Mouse (Mus musculus) v-Abl transformed pro-B cells (cell line): ENCODE measurements around the gene Pde9a.

ENCODE experiments used
- in situ Hi-C, 2 experiments: fragments of 400-800 bp; cut with MboI; formaldehyde crosslinking; loops; one replicate each; pipeline ENCODE4 v1.15.1; 2025; ENCODE audit not compliant: unreplicated experiment in 2 of 2

Pde9a gene

DNA sequence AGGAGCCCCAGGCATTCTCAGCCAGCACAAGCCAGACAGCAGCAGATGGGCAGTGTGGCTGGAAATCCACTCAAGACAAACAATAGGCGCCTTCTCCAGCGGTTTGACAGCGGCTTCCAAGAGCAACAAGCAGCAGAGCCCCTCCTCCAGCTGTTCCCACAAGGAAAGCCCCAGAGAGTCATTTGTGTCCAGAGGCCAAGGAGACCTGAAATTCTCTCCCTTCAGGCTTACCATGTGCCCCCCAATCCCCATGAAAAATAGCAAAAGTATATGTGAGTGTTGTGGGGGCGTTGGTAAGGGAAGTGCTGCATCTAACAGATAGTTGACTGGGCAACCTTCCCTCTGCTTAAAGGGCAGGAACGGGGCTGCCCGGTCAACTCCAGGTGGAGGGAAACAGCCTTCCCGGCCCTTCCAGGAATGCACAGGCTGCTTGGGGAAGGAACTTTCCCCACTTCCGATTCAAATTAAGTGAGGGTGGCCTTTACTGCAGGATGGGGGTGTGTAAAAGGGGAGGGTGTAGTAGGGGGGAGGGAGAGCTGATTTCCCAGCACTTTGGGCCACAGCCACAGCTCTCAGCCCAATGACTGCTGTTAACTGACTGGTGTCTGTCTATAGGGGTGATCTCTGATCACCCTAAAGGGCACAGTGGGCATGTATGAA is 912 bp upstream of the Pde9a start:
- in situ Hi-C loops, result no loop called here

GRCm38 (mm10) chr17:31386766-31387275 is 811 bp downstream of the Pde9a start:
- in situ Hi-C loops, result no loop called here

DNA sequence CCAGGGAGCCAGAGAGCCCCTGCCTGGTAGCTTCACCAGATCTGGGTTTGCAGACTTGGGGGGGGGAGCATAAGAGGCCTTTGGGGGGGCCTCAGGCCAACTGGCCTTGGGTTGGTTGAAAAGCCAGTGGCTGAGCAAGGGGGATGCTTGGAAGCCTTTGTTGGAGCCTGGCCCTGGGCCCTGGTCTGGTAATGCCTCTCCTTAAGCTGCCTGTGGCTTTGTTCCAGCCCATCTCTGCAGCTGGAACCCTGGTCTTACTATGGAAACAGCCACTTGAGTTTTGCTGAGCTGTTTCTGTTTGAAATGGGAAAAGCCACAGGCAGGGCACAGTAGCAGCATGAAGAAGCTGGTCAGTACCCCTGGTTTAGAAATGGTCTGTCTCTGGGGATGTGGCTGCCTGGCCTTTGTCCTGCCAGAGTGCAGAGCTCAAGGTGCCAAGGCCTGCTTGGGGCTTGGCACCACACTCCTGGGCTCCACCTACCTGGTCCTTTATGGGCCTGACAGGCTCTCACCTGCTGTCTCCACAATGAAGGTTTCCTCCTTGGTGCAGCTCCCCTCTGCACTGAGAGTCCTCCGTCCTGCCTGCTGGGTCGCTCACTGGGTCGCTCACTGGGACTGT is 3.5 kb downstream of the Pde9a start:
- in situ Hi-C loops, result no loop called here

GRCm38 (mm10) chr17:31391462-31391861 is 5.5 kb downstream of the Pde9a start:
- in situ Hi-C loops, result no loop called here

DNA sequence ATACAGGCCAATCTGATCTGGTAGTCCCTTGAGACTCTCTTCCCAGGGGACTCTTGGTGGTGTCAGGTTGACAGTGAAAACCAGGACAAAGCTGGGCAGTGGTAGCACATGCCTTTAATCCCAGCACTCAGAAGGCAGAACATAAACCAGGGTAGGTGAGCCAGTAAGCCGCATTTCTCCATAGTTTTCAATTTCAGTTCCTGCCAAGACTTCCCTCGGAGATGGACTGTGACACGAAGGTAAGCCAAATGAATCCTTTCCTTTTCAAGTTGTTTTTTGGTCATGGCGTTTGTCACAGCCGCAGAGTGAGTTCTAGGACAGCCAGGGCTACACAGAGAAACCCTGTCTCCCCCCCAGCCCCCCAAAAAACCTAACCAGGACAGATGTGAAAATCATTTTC is 6.0 kb downstream of the Pde9a start:
- in situ Hi-C loops, result no loop called here

DNA sequence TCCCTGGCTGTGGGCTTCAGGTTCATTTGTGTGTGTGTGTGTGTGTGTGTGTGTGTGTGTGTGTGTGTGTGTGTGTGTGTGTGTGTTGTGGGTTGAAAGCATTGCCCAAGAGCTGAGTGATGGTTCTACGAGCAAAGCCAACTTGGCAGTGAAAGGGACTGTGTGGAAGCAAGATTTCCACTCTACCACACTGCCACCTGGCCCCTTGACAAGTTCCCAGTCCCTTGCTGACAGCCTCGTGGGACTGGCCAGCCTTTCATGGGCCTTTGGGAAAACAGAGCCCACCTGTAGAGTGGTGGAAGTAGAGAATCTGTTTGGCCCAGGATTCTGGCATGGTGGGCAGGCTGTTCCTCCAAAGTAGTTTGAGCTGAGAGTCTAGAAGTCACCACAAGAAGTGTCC is 7.8 kb downstream of the Pde9a start:
- in situ Hi-C loops, result no loop called here

DNA sequence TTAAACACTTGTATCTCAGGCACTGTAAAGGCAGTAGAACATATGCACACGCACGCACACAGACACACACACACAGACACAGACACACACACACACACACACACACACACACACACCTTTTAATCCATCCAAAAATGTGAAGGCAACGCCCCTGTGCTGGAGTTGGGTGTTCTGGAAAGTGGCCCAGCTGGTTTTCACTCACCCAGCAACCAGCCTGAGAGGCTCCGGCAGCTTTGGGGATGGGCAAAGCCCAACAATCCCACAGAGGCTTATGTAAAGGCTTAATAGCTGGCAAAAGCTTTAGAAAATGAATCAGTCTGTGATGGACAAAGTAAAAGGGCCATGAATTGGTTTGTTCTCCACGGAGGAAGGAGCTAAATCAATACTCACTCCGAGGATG is 14.3 kb downstream of the Pde9a start:
- in situ Hi-C loops, result no loop called here

GRCm38 (mm10) chr17:31401160-31401559 is 15.2 kb downstream of the Pde9a start:
- in situ Hi-C loops, result no loop called here

GRCm38 (mm10) chr17:31402713-31403112 is 16.7 kb downstream of the Pde9a start:
- in situ Hi-C loops, result no loop called here

- in situ Hi-C loops, result no loop called here
Measured at GRCm38 (mm10) chr17:31405694-31406227, 19.8 kb downstream of the Pde9a start.

DNA sequence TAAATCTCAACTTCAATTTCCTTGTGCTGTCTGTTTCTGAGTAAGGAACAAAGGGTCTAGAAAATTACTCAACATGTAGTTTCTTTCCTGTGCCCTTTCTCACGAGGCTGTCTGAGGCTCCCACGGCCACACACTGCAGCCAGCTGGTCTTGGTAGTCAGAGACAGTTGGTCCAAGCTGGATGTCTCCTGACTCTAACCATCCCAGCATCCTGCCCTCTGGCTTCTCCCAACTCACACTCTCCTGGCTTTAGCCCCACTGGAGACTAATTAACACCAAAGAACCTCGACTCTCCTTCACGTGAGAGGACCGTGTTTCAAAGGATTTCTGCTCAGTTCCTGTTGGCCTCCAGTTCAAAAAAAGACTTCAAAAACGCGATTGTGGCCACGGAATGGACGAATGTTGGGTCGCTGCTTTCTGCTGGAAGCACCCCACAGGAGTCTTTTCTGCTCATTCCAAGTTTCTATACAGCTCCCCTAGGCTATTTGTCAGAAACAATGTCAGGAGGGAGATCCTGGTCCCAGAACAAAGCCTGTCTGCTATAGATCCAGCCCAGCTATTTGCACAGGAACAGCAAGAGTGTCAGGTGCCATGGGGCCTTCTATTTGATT is 23.8 kb downstream of the Pde9a start:
- in situ Hi-C loops, result no loop called here

DNA sequence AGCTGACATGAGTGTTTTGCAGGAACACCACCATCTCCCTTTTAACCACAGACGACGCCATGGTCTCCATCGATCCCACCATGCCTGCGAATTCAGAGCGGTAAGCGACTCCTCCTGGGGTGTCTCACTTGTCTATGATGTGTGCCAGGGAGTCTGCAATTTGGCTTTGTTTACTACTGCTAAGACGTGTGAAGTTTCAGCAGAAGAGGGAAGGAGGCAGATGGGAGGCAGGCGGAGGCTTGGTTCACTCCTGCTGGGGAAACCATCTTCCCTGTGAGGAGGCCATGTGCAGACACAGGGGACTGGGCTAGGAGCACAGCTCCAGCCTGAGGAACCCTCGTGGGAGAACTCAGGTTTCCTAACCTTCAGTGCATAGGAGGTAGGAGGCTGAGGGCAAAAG is 29.2 kb downstream of the Pde9a start:
- in situ Hi-C loops, result no loop called here

DNA sequence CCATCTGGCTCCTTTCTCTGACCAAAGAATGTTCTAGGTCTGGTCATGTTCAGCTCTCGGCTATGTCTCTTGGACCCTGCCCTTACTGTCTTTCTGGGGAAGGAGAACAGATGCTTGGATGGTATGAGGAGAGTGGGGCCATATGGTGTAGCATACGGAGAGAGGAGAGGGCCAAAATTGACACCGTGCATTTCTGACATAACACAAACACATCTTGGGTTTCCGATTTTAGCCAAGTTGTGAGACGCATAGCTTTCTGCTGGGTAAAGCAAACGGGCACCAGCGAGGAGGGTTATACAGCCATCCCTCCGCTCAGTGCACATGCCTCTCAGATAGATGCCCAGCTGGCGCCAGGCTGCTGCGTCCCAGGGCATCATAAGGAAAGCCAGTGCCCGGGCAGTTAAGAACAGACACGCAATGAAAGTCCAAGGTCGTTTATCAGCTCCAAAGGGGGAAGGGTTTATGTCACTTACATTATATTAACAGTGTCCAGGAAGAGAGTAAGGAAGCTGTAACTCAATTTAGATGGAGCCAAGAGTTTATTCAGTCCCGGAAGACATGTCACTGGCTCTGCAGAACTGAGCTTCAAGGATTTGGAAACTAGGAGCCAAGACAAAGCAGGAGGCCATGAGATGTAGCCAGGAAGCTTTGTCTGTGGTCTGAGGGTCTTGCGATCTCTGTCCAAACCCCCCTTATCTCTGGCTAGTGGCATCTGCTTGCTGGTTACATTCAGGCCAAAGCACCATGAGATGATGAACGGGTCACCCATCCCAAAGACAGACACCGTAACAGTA is 33.0 kb downstream of the Pde9a start:
- in situ Hi-C loops, result no loop called here

- in situ Hi-C loops, result no loop called here
Measured at GRCm38 (mm10) chr17:31419598-31419950, 33.6 kb downstream of the Pde9a start.

DNA sequence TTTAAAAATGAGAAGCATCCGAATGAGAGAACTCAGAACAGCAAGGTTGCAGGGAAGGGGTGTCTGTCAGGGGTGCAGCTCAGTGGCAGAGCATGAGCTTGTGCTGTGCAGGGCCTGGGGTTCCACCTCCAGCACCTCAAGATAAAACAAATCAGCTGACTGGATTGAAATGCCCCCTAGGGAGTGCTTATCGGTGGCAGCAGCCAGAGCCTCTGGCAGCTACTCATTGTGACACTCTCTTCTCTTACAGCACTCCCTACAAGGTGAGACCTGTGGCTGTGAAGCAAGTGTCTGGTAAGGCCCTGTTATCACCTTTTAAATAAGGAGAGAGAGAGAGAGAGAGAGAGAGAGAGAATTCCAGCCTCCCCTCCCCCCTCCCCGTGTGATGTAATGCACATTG is 34.0 kb downstream of the Pde9a start:
- in situ Hi-C loops, result no loop called here

DNA sequence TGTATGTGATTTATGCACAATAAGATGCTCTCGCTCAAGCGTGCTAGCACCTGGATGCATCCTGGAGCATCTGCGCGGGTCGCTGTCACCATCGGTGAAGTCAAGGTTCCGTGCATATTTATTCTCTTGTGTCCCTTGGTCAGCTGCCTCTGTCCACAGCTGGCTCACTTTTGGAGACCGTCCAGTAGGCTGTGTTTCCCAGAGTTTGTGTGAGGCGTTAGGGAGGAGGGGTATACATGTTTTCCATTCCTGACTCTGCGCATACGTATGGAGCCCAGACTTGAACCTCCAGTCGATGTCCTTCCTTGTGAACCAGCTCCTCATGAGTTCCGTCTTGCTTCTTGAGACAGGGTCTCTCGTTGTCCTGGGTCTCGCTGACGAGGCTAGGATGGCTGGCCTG is 34.6 kb downstream of the Pde9a start:
- in situ Hi-C loops, result no loop called here

DNA sequence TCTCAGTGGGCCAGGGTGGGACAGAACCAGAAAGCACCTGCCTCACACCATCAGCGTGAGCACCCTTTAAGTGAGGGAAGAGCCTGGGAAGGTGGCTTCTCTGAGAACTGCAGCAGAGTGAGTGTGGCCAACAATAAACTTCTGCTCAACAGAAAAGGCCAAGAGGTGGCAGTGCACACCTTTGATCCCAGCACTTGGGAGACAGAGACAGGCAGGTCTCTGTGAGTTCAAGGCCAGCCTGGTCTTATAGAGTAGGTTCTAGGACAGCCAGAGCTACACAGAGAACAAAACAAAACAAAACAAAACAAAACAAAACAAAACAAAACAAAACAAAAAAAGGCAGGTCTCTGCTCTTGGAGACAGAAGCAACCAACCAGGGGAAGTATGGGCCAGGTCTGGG is 36.4 kb downstream of the Pde9a start:
- in situ Hi-C loops, result no loop called here

DNA sequence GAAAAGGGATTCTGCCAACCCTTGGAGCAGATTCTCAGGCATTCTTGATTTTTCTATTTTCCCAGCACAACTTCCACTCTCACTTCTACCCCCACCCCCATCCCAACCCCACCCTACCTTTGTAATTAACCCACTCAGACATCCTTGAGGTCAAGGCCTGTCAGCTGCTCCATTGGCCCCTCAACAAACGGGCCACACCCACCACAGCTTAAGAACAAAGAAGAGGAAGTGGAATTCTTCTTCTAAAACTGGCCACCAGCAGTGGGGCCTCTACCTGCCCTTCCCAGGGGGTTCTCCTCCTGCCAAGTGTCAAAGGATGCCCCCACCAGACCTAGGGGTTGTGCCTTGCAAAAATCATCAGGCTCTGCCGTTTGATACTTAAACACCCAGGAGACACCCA is 37.0 kb downstream of the Pde9a start:
- in situ Hi-C loops, result no loop called here

DNA sequence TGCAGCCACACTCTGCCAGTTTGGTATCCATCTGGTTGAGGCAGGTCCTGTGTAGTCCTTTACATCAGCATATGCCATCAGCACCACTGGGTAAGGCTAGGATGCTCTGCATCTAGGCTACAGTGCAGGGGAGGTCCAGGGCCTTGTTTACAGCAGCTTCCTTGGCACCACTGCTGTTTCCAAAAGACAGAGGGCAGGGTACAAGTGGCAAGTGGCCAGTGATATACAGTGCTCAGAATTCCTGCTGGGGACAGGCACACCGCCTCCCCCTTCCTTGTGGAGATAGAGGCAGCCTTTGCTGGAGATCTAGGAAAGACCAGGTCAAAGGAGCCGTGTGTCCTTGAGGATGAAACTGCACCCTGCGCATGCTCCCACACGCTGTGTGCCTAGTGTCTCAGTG is 38.3 kb downstream of the Pde9a start:
- in situ Hi-C loops, result no loop called here

DNA sequence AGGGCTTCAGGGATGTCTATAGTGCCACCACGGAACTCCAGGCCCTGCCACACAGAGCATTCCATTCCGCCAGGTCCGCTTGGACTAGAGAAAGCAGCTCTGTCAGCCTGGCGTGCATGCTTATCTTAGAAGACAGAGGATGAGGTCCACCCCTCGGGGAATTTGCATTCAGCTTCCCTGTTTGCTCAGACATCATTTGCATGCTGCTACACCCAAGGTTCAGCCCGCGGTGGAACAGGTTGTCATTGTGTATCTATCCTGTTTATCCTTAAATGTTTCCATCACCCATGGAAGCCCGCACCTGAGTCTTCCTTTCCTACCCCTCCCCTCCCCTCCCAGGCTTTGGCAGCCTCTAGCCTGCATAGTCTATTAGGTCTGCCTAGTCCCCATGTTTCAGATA is 38.8 kb downstream of the Pde9a start:
- in situ Hi-C loops, result no loop called here
